Mouse (Mus musculus): ENCODE data around the gene Olfr1012. TPM values are rescaled to one million over a fixed set of nuclear protein-coding genes. Genes with fewer than 3 reads are reported as not detected.

Olfr1012 gene
- polyA plus RNA-seq, 1 experiment from 2014 or later, result not detected

Other genes with a start within 250 kb of the Olfr1012 start
- gene 4833423E24Rik, start 243.7 kb downstream of the Olfr1012 start, polyA plus RNA-seq (2015; fragmentation: Nextera tagmentation; extraction: Ambion mirVana), result 0.29 and 0.88 TPM in 2 replicates
- gene Olfr996, start 183.6 kb downstream of the Olfr1012 start, polyA plus RNA-seq (2015; fragmentation: Nextera tagmentation; extraction: Ambion mirVana), result not detected in 2 replicates
- not detected in 2 replicates for gene Olfr998, start 173.8 kb downstream of the Olfr1012 start, polyA plus RNA-seq (2015; fragmentation: Nextera tagmentation; extraction: Ambion mirVana)
- not detected in 2 replicates for gene Olfr1000, start 150.9 kb downstream of the Olfr1012 start, polyA plus RNA-seq (2015; fragmentation: Nextera tagmentation; extraction: Ambion mirVana)
- not detected in 2 replicates for gene Olfr1002, start 112.1 kb downstream of the Olfr1012 start, polyA plus RNA-seq (2015; fragmentation: Nextera tagmentation; extraction: Ambion mirVana)
- not detected in 2 replicates for gene Olfr154, start 98.3 kb downstream of the Olfr1012 start, polyA plus RNA-seq (2015; fragmentation: Nextera tagmentation; extraction: Ambion mirVana)
- not detected in 2 replicates for gene Olfr1006, start 84.0 kb downstream of the Olfr1012 start, polyA plus RNA-seq (2015; fragmentation: Nextera tagmentation; extraction: Ambion mirVana)
- not detected in 2 replicates for gene Olfr1008, start 73.3 kb downstream of the Olfr1012 start, polyA plus RNA-seq (2015; fragmentation: Nextera tagmentation; extraction: Ambion mirVana)
- not detected in 2 replicates for gene Olfr1009, start 47.3 kb downstream of the Olfr1012 start, polyA plus RNA-seq (2015; fragmentation: Nextera tagmentation; extraction: Ambion mirVana)
- gene Olfr1013, start 4.3 kb upstream of the Olfr1012 start, polyA plus RNA-seq (2015; fragmentation: Nextera tagmentation; extraction: Ambion mirVana), result not detected in 2 replicates
- not detected in 2 replicates for gene Olfr1014, start 9.9 kb upstream of the Olfr1012 start, polyA plus RNA-seq (2015; fragmentation: Nextera tagmentation; extraction: Ambion mirVana)
- not detected in 2 replicates for gene Olfr1015, start 19.3 kb upstream of the Olfr1012 start, polyA plus RNA-seq (2015; fragmentation: Nextera tagmentation; extraction: Ambion mirVana)
- not detected in 2 replicates for gene Olfr1016, start 39.8 kb upstream of the Olfr1012 start, polyA plus RNA-seq (2015; fragmentation: Nextera tagmentation; extraction: Ambion mirVana)
- gene Olfr1018, start 55.7 kb upstream of the Olfr1012 start, polyA plus RNA-seq (2015; fragmentation: Nextera tagmentation; extraction: Ambion mirVana), result not detected in 2 replicates
- not detected in 2 replicates for gene Olfr1019, start 82.7 kb upstream of the Olfr1012 start, polyA plus RNA-seq (2015; fragmentation: Nextera tagmentation; extraction: Ambion mirVana)
- gene Olfr1020, start 84.3 kb upstream of the Olfr1012 start, polyA plus RNA-seq (2015; fragmentation: Nextera tagmentation; extraction: Ambion mirVana), result not detected in 2 replicates
- not detected in 2 replicates for gene Olfr1022, start 105.8 kb upstream of the Olfr1012 start, polyA plus RNA-seq (2015; fragmentation: Nextera tagmentation; extraction: Ambion mirVana)
- gene Olfr1023, start 122.9 kb upstream of the Olfr1012 start, polyA plus RNA-seq (2015; fragmentation: Nextera tagmentation; extraction: Ambion mirVana), result not detected in 2 replicates
- gene Olfr1024, start 142.3 kb upstream of the Olfr1012 start, polyA plus RNA-seq (2015; fragmentation: Nextera tagmentation; extraction: Ambion mirVana), result not detected in 2 replicates
- gene Olfr1025-ps1, start 152.4 kb upstream of the Olfr1012 start, polyA plus RNA-seq (2015; fragmentation: Nextera tagmentation; extraction: Ambion mirVana), result not detected in 2 replicates
- gene Olfr1026, start 158.8 kb upstream of the Olfr1012 start, polyA plus RNA-seq (2015; fragmentation: Nextera tagmentation; extraction: Ambion mirVana), result not detected in 2 replicates
- gene Olfr1028, start 187.7 kb upstream of the Olfr1012 start, polyA plus RNA-seq (2015; fragmentation: Nextera tagmentation; extraction: Ambion mirVana), result not detected in 2 replicates
- not detected in 2 replicates for gene Olfr1029, start 211.1 kb upstream of the Olfr1012 start, polyA plus RNA-seq (2015; fragmentation: Nextera tagmentation; extraction: Ambion mirVana)
- gene Olfr1030, start 216.5 kb upstream of the Olfr1012 start, polyA plus RNA-seq (2015; fragmentation: Nextera tagmentation; extraction: Ambion mirVana), result not detected in 2 replicates
- gene Olfr1031, start 227.5 kb upstream of the Olfr1012 start, polyA plus RNA-seq (2015; fragmentation: Nextera tagmentation; extraction: Ambion mirVana), result not detected in 2 replicates
- not detected in 2 replicates for gene Olfr1032, start 242.8 kb upstream of the Olfr1012 start, polyA plus RNA-seq (2015; fragmentation: Nextera tagmentation; extraction: Ambion mirVana)